Mouse (Mus musculus): ENCODE results near the gene Tmem100.

- TF ChIP-seq CTCF (IDR thresholded peaks at IDR 0.05; ENCODE audit: low read depth), result no peak
- no peak for TF ChIP-seq EP300 (IDR thresholded peaks at IDR 0.05; ENCODE audit: low read depth)
Measured at GRCm38 (mm10) chr11:90050016-90050415, 19.9 kb downstream of the Tmem100 start.

Data from liver, postnatal 0 days (tissue).